Mouse (Mus musculus) CH12.LX (cell line): ENCODE results near the gene Bdh1. TPM values are rescaled to one million over a fixed set of nuclear protein-coding genes. Genes with fewer than 3 reads are reported as not detected.

Experiments
- DNase-seq: peaks from one replicate; pipeline ENCODE4 v3.0.0-alpha.2; 2013; ENCODE audit errors: extremely low read depth
- H3K27ac ChIP-seq: 2 replicates; pipeline ENCODE4 v1.5.1; 2012; ENCODE audit warnings: low read depth, mild to moderate bottlenecking, control low read depth, moderate library complexity; ENCODE audit not compliant: insufficient read depth
- H3K27me3 ChIP-seq: replicated peaks from 2 replicates; pipeline ENCODE3; 2012; ENCODE audit warnings: inconsistent platforms
- H3K36me3 ChIP-seq, 2 experiments: replicated peaks in 1 of 2; 2 replicates each; pipeline versions ENCODE3 to v1.6.1; 2012; ENCODE audit warnings: inconsistent platforms in 1 of 2, low read length in 1 of 2, mild to moderate bottlenecking in 1 of 2, mixed read lengths in 1 of 2, moderate library complexity in 1 of 2; ENCODE audit not compliant: control insufficient read depth in 1 of 2, insufficient read depth in 1 of 2
- H3K4me1 ChIP-seq, 2 experiments: 2 replicates each; pipeline ENCODE4 v1.6.1; 2012; ENCODE audit warnings: inconsistent platforms in 1 of 2, moderate library complexity in 1 of 2; ENCODE audit not compliant: insufficient read depth in 2 of 2, control insufficient read depth in 1 of 2
- H3K4me2 ChIP-seq: 2 replicates; pipeline ENCODE4 v1.6.1; 2012; ENCODE audit warnings: low read depth, mild to moderate bottlenecking, control low read depth; ENCODE audit not compliant: poor library complexity, insufficient read depth, severe bottlenecking
- H3K4me3 ChIP-seq, 3 experiments: fragments of 150-350 bp in 1 of 3; sonication (generic) in 1 of 3; replicated peaks in 1 of 3; 2 replicates each; pipeline versions ENCODE3 to v1.5.1; 2011 to 2012; ENCODE audit warnings: low read depth in 2 of 3, low read length in 2 of 3, mild to moderate bottlenecking in 2 of 3, moderate library complexity in 2 of 3, control low read depth in 1 of 3, improper control_type of control experiment in 1 of 3, inconsistent platforms in 1 of 3, mixed read lengths in 1 of 3; ENCODE audit not compliant: poor library complexity in 1 of 3
- H3K79me2 ChIP-seq: replicated peaks from 2 replicates; pipeline ENCODE4 v1.6.1; 2012; ENCODE audit warnings: mild to moderate bottlenecking, moderate library complexity; ENCODE audit not compliant: control insufficient read depth, poor library complexity, insufficient read depth, severe bottlenecking; ENCODE audit errors: extremely low read depth
- H3K9ac ChIP-seq: 2 replicates; pipeline ENCODE4 v1.6.1; 2012; ENCODE audit warnings: low read depth, mild to moderate bottlenecking, control low read depth, moderate library complexity; ENCODE audit not compliant: insufficient read depth
- H3K9me3 ChIP-seq: replicated peaks from 2 replicates; pipeline ENCODE3; 2012; ENCODE audit warnings: low read length, inconsistent platforms, mixed read lengths
- BHLHE40 ChIP-seq: IDR thresholded peaks from 2 replicates; pipeline ENCODE4 v1.6.1; 2011; ENCODE audit warnings: mild to moderate bottlenecking, low read depth, low read length, improper control_type of control experiment
- CHD1 ChIP-seq: IDR thresholded peaks from 2 replicates; pipeline ENCODE4 v1.6.1; 2012; ENCODE audit warnings: low read depth, low read length, improper control_type of control experiment, inconsistent platforms
- CHD2 ChIP-seq: IDR thresholded peaks from 2 replicates; pipeline ENCODE4 v1.6.1; 2011; ENCODE audit warnings: low read length, improper control_type of control experiment
- CTCF ChIP-seq, 2 experiments: IDR thresholded peaks in 1 of 2; conservative IDR thresholded peaks in 1 of 2; 2 replicates each; pipeline ENCODE4 v1.5.1; 2011 to 2012; ENCODE audit warnings: low read depth in 2 of 2, low read length in 2 of 2, improper control_type of control experiment in 1 of 2, inconsistent platforms in 1 of 2, mild to moderate bottlenecking in 1 of 2, moderate library complexity in 1 of 2
- E2F4 ChIP-seq: IDR thresholded peaks from 2 replicates; pipeline ENCODE4 v1.6.1; 2011; ENCODE audit warnings: low read depth, low read length, improper control_type of control experiment; ENCODE audit not compliant: insufficient replicate concordance
- ELF1 ChIP-seq: IDR thresholded peaks from 2 replicates; pipeline ENCODE4 v1.6.1; 2014; ENCODE audit warnings: low read depth, mild to moderate bottlenecking, inconsistent platforms, low read length, improper control_type of control experiment
- EP300 ChIP-seq: IDR thresholded peaks from 2 replicates; pipeline ENCODE4 v1.6.1; 2011; ENCODE audit warnings: low read length, improper control_type of control experiment
- GABPA ChIP-seq: IDR thresholded peaks from 2 replicates; pipeline ENCODE4 v1.6.1; 2012; ENCODE audit warnings: low read depth, low read length, improper control_type of control experiment, inconsistent platforms; ENCODE audit not compliant: insufficient replicate concordance
- HCFC1 ChIP-seq: IDR thresholded peaks from 2 replicates; pipeline ENCODE4 v1.6.1; 2012; ENCODE audit warnings: low read depth, mild to moderate bottlenecking, inconsistent platforms, low read length, improper control_type of control experiment
- IRF4 ChIP-seq: IDR thresholded peaks from 2 replicates; pipeline ENCODE4 v1.6.1; 2014; ENCODE audit warnings: low read depth, mild to moderate bottlenecking, inconsistent platforms, low read length, improper control_type of control experiment
- JUN ChIP-seq: IDR thresholded peaks from 2 replicates; pipeline ENCODE4 v1.6.1; 2011; ENCODE audit warnings: low read depth, mild to moderate bottlenecking, low read length, improper control_type of control experiment, moderate library complexity; ENCODE audit not compliant: insufficient read depth
- KAT2A ChIP-seq: IDR thresholded peaks from 2 replicates; pipeline ENCODE4 v1.6.1; 2012; ENCODE audit warnings: low read length, improper control_type of control experiment, inconsistent platforms; ENCODE audit not compliant: insufficient replicate concordance
- MAFK ChIP-seq: IDR thresholded peaks from 2 replicates; pipeline ENCODE4 v1.6.1; 2011; ENCODE audit warnings: low read length, improper control_type of control experiment; ENCODE audit not compliant: insufficient replicate concordance
- MAX ChIP-seq: IDR thresholded peaks from 2 replicates; pipeline ENCODE4 v1.6.1; 2011; ENCODE audit warnings: low read length, improper control_type of control experiment
- MAZ ChIP-seq: IDR thresholded peaks from 2 replicates; pipeline ENCODE4 v1.6.1; 2012; ENCODE audit warnings: low read depth, mild to moderate bottlenecking, inconsistent platforms, low read length, improper control_type of control experiment, moderate library complexity
- MEF2A ChIP-seq: IDR thresholded peaks from 2 replicates; pipeline ENCODE4 v1.6.1; 2014; ENCODE audit warnings: low read depth, mild to moderate bottlenecking, inconsistent platforms, low read length, improper control_type of control experiment, borderline replicate concordance
- MXI1 ChIP-seq: IDR thresholded peaks from 2 replicates; pipeline ENCODE4 v1.6.1; 2011; ENCODE audit warnings: mild to moderate bottlenecking, low read depth, low read length, improper control_type of control experiment
- NELFE ChIP-seq: IDR thresholded peaks from 2 replicates; pipeline ENCODE4 v1.6.1; 2011; ENCODE audit warnings: low read depth, low read length, improper control_type of control experiment
- NRF1 ChIP-seq: IDR thresholded peaks from 2 replicates; pipeline ENCODE4 v1.6.1; 2014; ENCODE audit warnings: low read depth, mild to moderate bottlenecking, inconsistent platforms, low read length, improper control_type of control experiment, moderate library complexity
- POLR2AphosphoS2 ChIP-seq: IDR thresholded peaks from 2 replicates; pipeline ENCODE4 v1.6.1; 2011; ENCODE audit warnings: low read depth, low read length, improper control_type of control experiment
- SIN3A ChIP-seq: IDR thresholded peaks from 2 replicates; pipeline ENCODE4 v1.6.1; 2012; ENCODE audit warnings: low read length, improper control_type of control experiment, inconsistent platforms
- SMC3 ChIP-seq: IDR thresholded peaks from 2 replicates; pipeline ENCODE4 v1.6.1; 2011; ENCODE audit warnings: low read depth, low read length, improper control_type of control experiment
- TCF12 ChIP-seq: IDR thresholded peaks from 2 replicates; pipeline ENCODE4 v1.6.1; 2014; ENCODE audit warnings: low read depth, mild to moderate bottlenecking, inconsistent platforms, low read length, improper control_type of control experiment
- UBTF ChIP-seq: IDR thresholded peaks from 2 replicates; pipeline ENCODE4 v1.6.1; 2012; ENCODE audit warnings: low read depth, mild to moderate bottlenecking, inconsistent platforms, low read length, improper control_type of control experiment, moderate library complexity
- USF1 ChIP-seq: IDR thresholded peaks from 2 replicates; pipeline ENCODE4 v1.6.1; 2014; ENCODE audit warnings: low read depth, mild to moderate bottlenecking, inconsistent platforms, low read length, improper control_type of control experiment
- USF2 ChIP-seq: conservative IDR thresholded peaks from 2 replicates; pipeline ENCODE4 v1.6.1; 2011; ENCODE audit warnings: low read depth, low read length, improper control_type of control experiment
- ZKSCAN1 ChIP-seq: IDR thresholded peaks from 2 replicates; pipeline ENCODE4 v1.6.1; 2012; ENCODE audit warnings: low read depth, inconsistent platforms, low read length, improper control_type of control experiment, borderline replicate concordance
- ZMIZ1 ChIP-seq: IDR thresholded peaks from 2 replicates; pipeline ENCODE4 v1.6.1; 2012; ENCODE audit warnings: low read depth, mild to moderate bottlenecking, inconsistent platforms, low read length, improper control_type of control experiment
- ZNF384 ChIP-seq: IDR thresholded peaks from 2 replicates; pipeline ENCODE4 v1.6.1; 2012; ENCODE audit warnings: low read depth, low read length, improper control_type of control experiment, inconsistent platforms
- dilution Hi-C: fragments of 300-500 bp; cut with MboI; formaldehyde crosslinking; loops from 2 replicates; pipeline ENCODE4 v1.14.3; 2020; ENCODE audit warnings: low sequenced_read_pairs; ENCODE audit not compliant: extremely low pct_unique_long_range_greater_than_20kb, extremely low pct_ligation_motif_present
- in situ Hi-C: fragments of 300-500 bp; cut with MboI; formaldehyde crosslinking; loops from 3 replicates; pipeline ENCODE4 v1.14.3; 2019; ENCODE audit warnings: low sequenced_read_pairs, low pct_ligation_motif_present, low pct_unique_long_range_greater_than_20kb, mixed read lengths
- polyA plus RNA-seq: library from polyadenylated mRNA; unstranded; fragments of >175 nt; gene quantifications from 2 replicates; pipeline ENCODE4 v1.2.1, GENCODE M21; 2012; ENCODE audit warnings: low read depth; ENCODE audit not compliant: insufficient read length
- total RNA-seq, 2 experiments: library from RNA; depleted of rRNA; stranded (reverse); fragments of 300-350 nt in 1 of 2; fragments of >200 nt in 1 of 2; gene quantifications; 2 replicates each; pipeline ENCODE4 v1.2.3; 2012 to 2014

The Bdh1 gene
- total and polyA plus RNA-seq, 3 experiments, result 37.9 to 110 (median 54.3) TPM

DNA sequence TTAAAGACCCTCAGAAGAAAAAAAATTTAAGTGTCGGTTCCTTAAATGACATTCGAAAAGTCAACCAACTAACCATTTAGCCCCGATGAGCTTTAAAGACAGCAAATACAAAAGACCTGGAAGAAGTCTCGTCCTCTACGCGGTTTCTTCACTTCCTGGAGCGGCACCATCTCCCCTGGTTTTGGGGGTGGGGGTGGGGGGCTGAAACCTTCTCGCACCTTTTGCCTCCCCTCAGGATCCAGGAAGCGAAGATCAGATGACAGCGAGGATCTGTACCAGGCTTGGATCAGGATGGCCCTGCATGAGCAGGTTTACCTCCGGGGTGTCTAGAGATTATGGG, 6.2 kb downstream of the Bdh1 start:
- dilution Hi-C loops (no loop called here), in situ Hi-C loops (loop anchor here (10.0 kb wide), 1 partner anchor 144 kb away; no protein-coding TSS in a partner anchor)
- Histone ChIP-seq H3K27ac (no peak overlapping the region), H3K79me2 (no peaks in the 10 kb centered on the region), H3K9ac (peak overlapping the region; percentile 67), H3K4me2 (peak overlapping the region; percentile 81), H3K27me3 (no peaks in the 10 kb centered on the region), H3K4me1 (peaks cover 10 to 65% of the 10 kb centered on the region in 2 experiments; a peak in 3 of 4 replicates), H3K9me3 (no peaks in the 10 kb centered on the region), H3K36me3 (peaks cover 0 to 8% of the 10 kb centered on the region in 2 experiments), H3K4me3 (peak overlapping the region; percentile 64 to 78 (median 78))
- DNase-seq, result no peak
- peak; percentile 72; the same call in 1 of the 2 replicates for TF ChIP-seq ELF1
- TF ChIP-seq CHD2, result peak; percentile 82
- TF ChIP-seq USF2, result no peak
- TF ChIP-seq NELFE, result no peak

DNA sequence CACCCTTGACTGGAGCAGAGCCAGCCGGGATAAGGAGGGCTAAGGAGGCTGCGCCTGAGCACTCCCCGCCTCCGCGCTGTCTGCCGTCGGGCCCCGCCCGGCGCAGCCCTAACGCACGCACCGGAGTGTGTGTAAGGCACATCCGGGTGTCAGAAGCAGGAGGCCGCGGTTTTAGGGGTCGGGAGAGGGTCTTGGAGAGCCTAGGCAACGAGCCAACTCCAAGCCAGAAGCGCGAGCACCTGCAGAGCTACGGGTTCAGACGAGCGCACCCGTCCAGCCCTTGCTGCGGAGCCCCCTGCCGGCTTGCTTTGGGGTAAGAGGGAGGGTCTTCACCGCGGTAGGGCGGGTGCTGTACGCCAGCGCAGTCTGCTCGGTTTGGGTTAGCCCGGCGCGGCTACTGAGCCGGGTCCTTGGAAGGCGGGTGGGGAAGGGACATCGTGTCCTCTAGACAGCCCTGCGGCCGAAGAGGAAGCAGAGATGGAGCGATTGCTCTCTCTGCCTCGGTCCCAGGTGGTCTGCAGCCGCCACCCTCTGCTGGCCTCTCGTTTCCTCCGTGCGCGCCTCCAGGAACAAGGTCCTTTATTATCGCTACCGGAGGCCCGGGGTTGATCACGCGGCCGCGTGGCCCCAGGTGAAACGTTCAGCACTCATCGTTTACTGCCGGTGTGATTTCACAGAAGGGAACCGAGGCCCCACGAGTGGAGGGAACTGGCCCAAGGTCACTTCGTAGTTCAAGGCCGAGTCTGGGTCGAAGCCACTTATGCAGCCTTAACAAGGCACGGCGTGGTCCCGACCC, 6.8 kb downstream of the Bdh1 start:
- H3K4me1 ChIP-seq, result peaks cover 10 to 70% of the 10 kb centered on the region in 2 experiments; a peak in 3 of 4 replicates
- DNase-seq, result peak; percentile 75
- no peaks in the 10 kb centered on the region for H3K27me3 ChIP-seq
- peak overlapping the region; percentile 81 for H3K4me2 ChIP-seq
- in situ Hi-C loops (loop anchor here (10.0 kb wide), 1 partner anchor 144 kb away; no protein-coding TSS in a partner anchor), dilution Hi-C loops (no loop called here)
- peak overlapping the region; percentile 67 for H3K9ac ChIP-seq
- no peaks in the 10 kb centered on the region for H3K79me2 ChIP-seq
- no peaks in the 10 kb centered on the region for H3K9me3 ChIP-seq
- peaks cover 0 to 8% of the 10 kb centered on the region in 2 experiments for H3K36me3 ChIP-seq
- peak overlapping the region; percentile 64 to 78 (median 78) for H3K4me3 ChIP-seq
- H3K27ac ChIP-seq, result peak overlapping the region; percentile 5; the same call in 1 of the 2 replicates
- TF ChIP-seq NRF1 (peak; percentile 81), EP300 (no peak), USF1 (no peak), ZKSCAN1 (no peak), POLR2AphosphoS2 (no peak; the same call in 1 of the 2 replicates), GABPA (no peak), ZNF384 (no peak), KAT2A (0 out of 2 replicates have a peak, but pooled peaks have one; percentile 18), HCFC1 (peak; percentile 59), MAZ (no peak), CHD1 (no peak), USF2 (no peak), MXI1 (no peak), MEF2A (peak; percentile 45; the same call in 1 of the 2 replicates), ZMIZ1 (no peak; the same call in 1 of the 2 replicates), BHLHE40 (peak; percentile 81), TCF12 (no peak; the same call in none of the 2 replicates), E2F4 (no peak), MAX (peak; percentile 25), NELFE (peak; percentile 71), CHD2 (no peak), UBTF (peak; percentile 60; the same call in 1 of the 2 replicates), IRF4 (no peak), MAFK (no peak), CTCF (conservative IDR thresholded peaks at IDR 0.05 in 1 of 2, IDR thresholded peaks at IDR 0.05 in 1 of 2; ENCODE audit: low read depth in 2 of 2, low read length in 2 of 2) (no peak; a peak in 1 of 4 replicates), SMC3 (no peak), SIN3A (no peak; the same call in 1 of the 2 replicates), JUN (no peak), ELF1 (peak; percentile 78)
